Mouse (Mus musculus) adrenal gland, adult 10 weeks (tissue): Measurements from ENCODE around the gene Fam57a. TPM values are rescaled to one million over a fixed set of nuclear protein-coding genes. Genes with fewer than 3 reads are reported as not detected.

Source experiments
- polyA plus RNA-seq: library from polyadenylated mRNA; stranded (reverse); fragments of 350-450 nt; fragmentation: Illumina TruSeq; extraction: RNeasy Lipid Tissue Mini Kit (QIAGEN cat#74804); gene quantifications from one replicate; pipeline ENCODE4 v1.2.3, GENCODE M21; 2014; ENCODE audit warnings: low read depth, low replicate concordance

The Fam57a gene
- polyA plus RNA-seq: 5.6 TPM

DNA sequence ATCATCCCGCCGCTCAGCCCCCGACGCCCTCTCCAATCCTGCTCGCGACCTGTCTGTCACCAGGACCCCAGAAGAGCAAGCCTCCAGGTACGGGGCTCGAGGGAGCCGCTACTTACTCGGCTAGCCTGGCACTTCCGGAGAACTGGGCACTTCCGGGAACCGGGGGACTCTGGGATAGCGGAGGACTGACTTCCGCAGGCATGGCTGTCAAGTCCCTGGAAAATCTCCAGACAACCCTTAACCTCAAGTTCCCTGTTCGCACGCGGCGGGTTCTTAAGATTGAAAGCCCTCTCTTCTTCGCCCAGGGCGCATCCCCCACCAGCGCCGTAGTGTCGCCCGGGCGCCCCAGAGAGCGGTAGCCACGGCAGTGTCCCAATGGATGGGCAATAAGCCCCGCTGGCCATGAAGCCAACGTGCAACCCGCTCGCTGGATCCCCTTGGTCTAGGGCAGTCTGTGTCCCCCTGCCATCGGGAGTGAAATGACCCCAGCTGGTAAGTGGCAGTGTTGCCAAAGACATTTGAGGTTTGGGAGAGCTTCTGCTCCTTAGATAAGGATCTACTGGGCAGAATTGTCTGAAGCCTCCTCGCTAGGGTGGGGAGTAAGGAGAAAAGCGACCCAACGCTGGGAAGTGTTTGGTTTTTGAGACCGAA, at the start of gene Fam57a, which contains the start of gene Vps53:
TSS of gene Fam57a (plus strand) at position 177 of the 651 bp plus-strand sequence.
TSS of gene Vps53 (minus strand) at position 153 of the 651 bp plus-strand sequence.

DNA sequence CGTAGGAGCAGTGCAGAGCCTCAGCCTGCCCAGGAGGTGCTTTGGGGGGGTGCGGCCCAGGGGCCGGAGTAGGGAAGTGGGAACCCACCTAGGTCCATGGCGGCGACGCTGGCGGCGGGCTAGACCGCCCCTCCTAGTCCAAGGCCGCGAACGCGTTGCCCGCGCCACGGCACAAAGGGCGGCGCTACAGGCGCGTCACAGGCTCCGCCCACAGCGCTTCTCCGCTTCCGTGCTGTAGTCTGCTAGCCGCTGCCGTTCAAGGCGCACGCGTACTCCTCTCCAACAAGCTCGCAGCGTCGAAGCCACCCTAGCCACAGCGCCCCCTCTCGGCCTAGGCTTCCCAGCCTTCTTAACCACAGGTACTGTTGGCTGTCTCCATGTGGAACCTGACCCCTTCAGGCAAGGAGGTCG, 37.9 kb downstream of the Fam57a start, which contains the start of the genes Dbil5 and Gemin4:
TSS of gene Dbil5 (plus strand) at position 219 of the 411 bp plus-strand sequence.
TSS of gene Gemin4 (minus strand) at position 275 of the 411 bp plus-strand sequence.

DNA sequence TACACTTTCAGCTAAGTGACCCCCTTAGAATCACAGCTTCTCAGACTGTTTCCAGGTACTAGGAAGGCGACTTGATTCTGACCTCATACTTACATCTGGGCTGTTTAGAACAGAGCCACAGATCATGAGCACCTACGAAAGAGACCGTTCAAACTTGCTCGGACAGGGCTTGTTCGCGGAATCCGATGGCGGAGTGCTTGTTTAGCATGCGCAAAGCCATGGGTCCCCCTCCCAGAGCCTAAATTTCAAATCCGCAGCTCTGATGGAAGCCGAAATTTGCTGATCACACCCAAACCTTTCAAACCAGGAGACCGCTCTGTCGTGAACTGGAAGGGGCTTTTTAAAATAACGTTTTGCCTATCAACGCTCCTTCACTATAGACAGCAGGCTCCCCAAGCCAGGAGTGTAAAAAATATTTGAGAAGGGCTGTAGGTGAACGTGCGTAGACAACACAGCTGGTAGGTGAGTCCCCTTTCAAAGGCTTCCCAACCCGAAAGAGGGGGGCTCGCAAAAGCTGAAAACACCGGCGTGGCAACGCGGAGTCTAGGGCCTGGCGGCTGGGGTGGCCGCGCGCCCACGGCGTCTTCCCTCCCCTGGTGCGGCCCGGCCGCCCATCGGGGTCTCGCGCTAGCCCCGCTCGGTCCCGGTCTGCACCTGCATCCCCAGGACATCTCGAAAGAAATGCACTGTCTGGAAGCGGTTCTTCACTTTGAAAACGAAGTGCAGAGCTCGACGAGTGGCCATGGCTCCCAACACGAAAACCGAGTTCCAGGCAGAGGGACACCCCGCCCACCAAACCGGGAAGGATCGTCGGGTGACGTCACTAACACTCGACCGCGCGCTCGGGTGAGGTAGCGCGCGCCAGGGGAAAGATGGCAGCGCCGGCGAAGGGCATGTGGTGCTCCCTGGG, 63.7 kb downstream of the Fam57a start, which contains the start of the genes Mrm3 and Glod4:
TSS of gene Mrm3 (plus strand) at position 815 of the 910 bp plus-strand sequence.
TSS of gene Glod4 (minus strand) at position 825 of the 910 bp plus-strand sequence.

Other genes with a start within 250 kb of the Fam57a start
- gene Rph3al, start 241.2 kb upstream of the Fam57a start, polyA plus RNA-seq: 5.5 TPM
- not detected for gene 1700016K19Rik, start 179.8 kb upstream of the Fam57a start, polyA plus RNA-seq
- gene Rflnb, start 151.9 kb upstream of the Fam57a start, polyA plus RNA-seq: 23.1 TPM
- 47.4 TPM for gene Vps53, start within 50 bp of the Fam57a start, polyA plus RNA-seq
- not detected for gene Dbil5, start 37.9 kb downstream of the Fam57a start, polyA plus RNA-seq
- gene Gemin4, start 38.0 kb downstream of the Fam57a start, polyA plus RNA-seq: not detected
- gene Mrm3, start 64.0 kb downstream of the Fam57a start, polyA plus RNA-seq: 3.0 TPM
- 156 TPM for gene Glod4, start 64.1 kb downstream of the Fam57a start, polyA plus RNA-seq
- gene Nxn, start 219.5 kb downstream of the Fam57a start, polyA plus RNA-seq: 10.3 TPM
- 11.8 TPM for gene Timm22, start 227.3 kb downstream of the Fam57a start, polyA plus RNA-seq